Mouse (Mus musculus) intestine, postnatal 0 days (tissue): ENCODE measurements at regions not wholly inside any gene's neighbourhood (a gene's known extent, or its start where the extent isn't known, plus 50 kb on each side); places are given as distances from the start of the nearest gene placed in this dataset.

Experiments
- ATAC-seq: fragments of 200-750 bp; cut with Nextera tagmentation; 2 replicates; pipeline ENCODE4 v1.8.0; 2017; ENCODE audit warnings: mild to moderate bottlenecking, moderate TSS enrichment, moderate library complexity
- H3K27ac ChIP-seq: fragments of 300-500 bp; sonication (generic); 2 replicates; pipeline ENCODE4 v1.5.1; 2014; ENCODE audit warnings: mild to moderate bottlenecking, low read depth, low read length, moderate library complexity
- H3K27me3 ChIP-seq: fragments of 300-500 bp; sonication (generic); replicated peaks from 2 replicates; pipeline ENCODE4 v1.6.1; 2014; ENCODE audit warnings: low read length, mixed read lengths; ENCODE audit not compliant: control insufficient read depth, insufficient read depth
- H3K36me3 ChIP-seq: fragments of 300-500 bp; sonication (generic); 2 replicates; pipeline ENCODE4 v1.6.1; 2014; ENCODE audit warnings: mild to moderate bottlenecking, moderate library complexity; ENCODE audit not compliant: control insufficient read depth, insufficient read depth
- H3K4me1 ChIP-seq: fragments of 300-500 bp; sonication (generic); replicated peaks from 2 replicates; pipeline ENCODE4 v1.6.1; 2014; ENCODE audit warnings: antibody characterized with exemption, low read length, mixed read lengths; ENCODE audit not compliant: control insufficient read depth, insufficient read depth
- H3K4me2 ChIP-seq: fragments of 300-500 bp; sonication (generic); replicated peaks from 2 replicates; pipeline ENCODE4 v1.6.1; 2014; ENCODE audit warnings: low read depth, mild to moderate bottlenecking, moderate library complexity
- H3K4me3 ChIP-seq: fragments of 300-500 bp; sonication (generic); 2 replicates; pipeline ENCODE4 v1.5.1; 2014; ENCODE audit warnings: low read depth, low read length
- H3K9ac ChIP-seq: fragments of 300-500 bp; sonication (generic); 2 replicates; pipeline ENCODE4 v1.6.1; 2014; ENCODE audit warnings: mild to moderate bottlenecking, low read depth, low read length
- H3K9me3 ChIP-seq: fragments of 300-500 bp; sonication (generic); 2 replicates; pipeline ENCODE4 v1.6.1; 2016; ENCODE audit warnings: mixed run types; ENCODE audit not compliant: control insufficient read depth
- CTCF ChIP-seq: sonication (generic); IDR thresholded peaks from 2 replicates; pipeline ENCODE4 v1.5.1; 2016; ENCODE audit warnings: low read depth, mild to moderate bottlenecking, control low read depth, antibody characterized with exemption, moderate library complexity
- WGBS: fragments of 180-500 bp; shearing (Covaris S2); extraction: QIAGEN DNeasy Blood & Tissue Kit; methylation state at CpG from one replicate; pipeline ENCODE4 v1.1.7; 2014; 5-methylcytosine and 5-hydroxymethylcytosine counted together

GRCm38 (mm10) chr1:149347359-149347758 lies 613.7 kb downstream of the Pla2g4a start:
- Histone ChIP-seq H3K9me3 (no peaks in the 10 kb centered on the region), H3K27me3 (no peaks in the 10 kb centered on the region), H3K4me2 (no peak overlapping the region), H3K27ac (no peak overlapping the region), H3K36me3 (no peaks in the 10 kb centered on the region), H3K4me1 (no peaks in the 10 kb centered on the region), H3K9ac (no peak overlapping the region), H3K4me3 (no peak overlapping the region)
- no peak for TF ChIP-seq CTCF
- 86% methylated on average over 1 of the region's 1 CpGs for WGBS
- no peak for ATAC-seq

- no peak for TF ChIP-seq CTCF
- ATAC-seq: no peak
- 84% methylated on average over 5 of the region's 5 CpGs for WGBS
Observed at GRCm38 (mm10) chr1:149338158-149338557, 622.9 kb downstream of the Pla2g4a start.

GRCm38 (mm10) chr1:149332239-149332638 lies 628.9 kb downstream of the Pla2g4a start:
- Histone ChIP-seq H3K4me1 (no peaks in the 10 kb centered on the region), H3K27ac (no peak overlapping the region), H3K9ac (no peak overlapping the region), H3K4me3 (no peak overlapping the region), H3K9me3 (no peaks in the 10 kb centered on the region), H3K27me3 (no peaks in the 10 kb centered on the region), H3K36me3 (no peaks in the 10 kb centered on the region), H3K4me2 (no peak overlapping the region)
- no peak for TF ChIP-seq CTCF
- 37% methylated on average over 3 of the region's 3 CpGs for WGBS
- ATAC-seq: no peak

More at GRCm38 (mm10) chr1:149338158-149338557, 622.9 kb downstream of the Pla2g4a start:
- H3K4me3 ChIP-seq: no peak overlapping the region
- no peak overlapping the region for H3K27ac ChIP-seq
- no peak overlapping the region for H3K4me2 ChIP-seq
- H3K36me3 ChIP-seq: no peaks in the 10 kb centered on the region
- H3K9me3 ChIP-seq: no peaks in the 10 kb centered on the region
- no peaks in the 10 kb centered on the region for H3K27me3 ChIP-seq
- no peaks in the 10 kb centered on the region for H3K4me1 ChIP-seq
- no peak overlapping the region for H3K9ac ChIP-seq

- Histone ChIP-seq H3K4me2 (no peak overlapping the region), H3K4me3 (no peak overlapping the region), H3K4me1 (no peaks in the 10 kb centered on the region), H3K9me3 (no peaks in the 10 kb centered on the region), H3K9ac (no peak overlapping the region), H3K27ac (no peak overlapping the region), H3K27me3 (no peaks in the 10 kb centered on the region), H3K36me3 (no peaks in the 10 kb centered on the region)
- no peak for TF ChIP-seq CTCF
- ATAC-seq: no peak
- WGBS: 69% methylated on average over 3 of the region's 3 CpGs
Observed at GRCm38 (mm10) chr1:149327171-149327570, 633.9 kb downstream of the Pla2g4a start.

GRCm38 (mm10) chr1:149323095-149323494 lies 638.0 kb downstream of the Pla2g4a start:
- ATAC-seq: no peak
- Histone ChIP-seq H3K4me1 (no peaks in the 10 kb centered on the region), H3K9ac (no peak overlapping the region), H3K36me3 (no peaks in the 10 kb centered on the region), H3K9me3 (no peaks in the 10 kb centered on the region), H3K4me2 (no peak overlapping the region), H3K27me3 (no peaks in the 10 kb centered on the region), H3K4me3 (no peak overlapping the region), H3K27ac (no peak overlapping the region)
- 24% methylated on average over 1 of the region's 1 CpGs for WGBS
- no peak for TF ChIP-seq CTCF

GRCm38 (mm10) chr1:149289725-149290124 lies 671.4 kb downstream of the Pla2g4a start:
- ATAC-seq: no peak
- 90% methylated on average over 1 of the region's 1 CpGs for WGBS
- Histone ChIP-seq H3K27ac (no peak overlapping the region), H3K4me1 (no peaks in the 10 kb centered on the region), H3K36me3 (no peaks in the 10 kb centered on the region), H3K4me3 (no peak overlapping the region), H3K27me3 (no peaks in the 10 kb centered on the region), H3K9me3 (no peaks in the 10 kb centered on the region), H3K4me2 (no peak overlapping the region), H3K9ac (no peak overlapping the region)
- TF ChIP-seq CTCF: no peak

- Histone ChIP-seq H3K4me1 (no peaks in the 10 kb centered on the region), H3K9me3 (no peaks in the 10 kb centered on the region), H3K4me2 (no peak overlapping the region), H3K36me3 (no peaks in the 10 kb centered on the region), H3K27ac (no peak overlapping the region), H3K9ac (no peak overlapping the region), H3K27me3 (no peaks in the 10 kb centered on the region), H3K4me3 (no peak overlapping the region)
- no peak for TF ChIP-seq CTCF
- no peak for ATAC-seq
- 73% methylated on average over 1 of the region's 1 CpGs for WGBS
Observed at GRCm38 (mm10) chr1:149274932-149275331, 686.2 kb downstream of the Pla2g4a start.
